Mouse (Mus musculus) midbrain, embryonic 15.5 days (tissue): Measurements from ENCODE around the gene Gm28035. TPM values are rescaled to one million over a fixed set of nuclear protein-coding genes. Genes with fewer than 3 reads are reported as not detected.

Source experiments
- ATAC-seq: fragments of 200-750 bp; cut with Nextera tagmentation; replicated peaks from 2 replicates; pipeline ENCODE4 v1.8.0; 2017; ENCODE audit warnings: moderate TSS enrichment
- H3K27ac ChIP-seq: fragments of 300-500 bp; sonication (generic); 2 replicates; pipeline ENCODE4 v1.5.1; 2015; ENCODE audit warnings: mild to moderate bottlenecking, inconsistent platforms
- H3K27me3 ChIP-seq: fragments of 300-500 bp; sonication (generic); replicated peaks from 2 replicates; pipeline ENCODE4 v1.6.1; 2015; ENCODE audit warnings: inconsistent platforms
- H3K36me3 ChIP-seq: fragments of 300-500 bp; sonication (generic); replicated peaks from 2 replicates; pipeline ENCODE4 v1.6.1; 2015; ENCODE audit warnings: inconsistent platforms
- H3K4me1 ChIP-seq: fragments of 300-500 bp; sonication (generic); 2 replicates; pipeline ENCODE4 v1.6.1; 2015; ENCODE audit warnings: inconsistent platforms
- H3K4me2 ChIP-seq: fragments of 300-500 bp; sonication (generic); 2 replicates; pipeline ENCODE4 v1.6.1; 2015; ENCODE audit warnings: inconsistent platforms, mild to moderate bottlenecking, moderate library complexity
- H3K4me3 ChIP-seq: fragments of 300-500 bp; sonication (generic); 2 replicates; pipeline ENCODE4 v1.5.1; 2015; ENCODE audit warnings: mild to moderate bottlenecking, inconsistent platforms
- H3K9ac ChIP-seq: fragments of 300-500 bp; sonication (generic); 2 replicates; pipeline ENCODE4 v1.6.1; 2015; ENCODE audit warnings: mild to moderate bottlenecking, inconsistent platforms
- H3K9me3 ChIP-seq: fragments of 300-500 bp; sonication (generic); 2 replicates; pipeline ENCODE4 v1.6.1; 2016; ENCODE audit warnings: inconsistent platforms
- WGBS: fragments of 180-500 bp; shearing (Covaris S2); methylation state at CpG from one replicate; pipeline ENCODE4 v1.1.7; 2015; ENCODE audit warnings: mixed read lengths; 5-methylcytosine and 5-hydroxymethylcytosine counted together
- polyA plus RNA-seq: library from polyadenylated mRNA; unstranded; fragments of >200 nt; fragmentation: Nextera tagmentation; extraction: Ambion mirVana; gene quantifications from 2 replicates; pipeline ENCODE4 v1.2.1, GENCODE M21; 2015

The Gm28035 gene
- polyA plus RNA-seq, 1 experiment from 2014 or later: 0.31 TPM

DNA sequence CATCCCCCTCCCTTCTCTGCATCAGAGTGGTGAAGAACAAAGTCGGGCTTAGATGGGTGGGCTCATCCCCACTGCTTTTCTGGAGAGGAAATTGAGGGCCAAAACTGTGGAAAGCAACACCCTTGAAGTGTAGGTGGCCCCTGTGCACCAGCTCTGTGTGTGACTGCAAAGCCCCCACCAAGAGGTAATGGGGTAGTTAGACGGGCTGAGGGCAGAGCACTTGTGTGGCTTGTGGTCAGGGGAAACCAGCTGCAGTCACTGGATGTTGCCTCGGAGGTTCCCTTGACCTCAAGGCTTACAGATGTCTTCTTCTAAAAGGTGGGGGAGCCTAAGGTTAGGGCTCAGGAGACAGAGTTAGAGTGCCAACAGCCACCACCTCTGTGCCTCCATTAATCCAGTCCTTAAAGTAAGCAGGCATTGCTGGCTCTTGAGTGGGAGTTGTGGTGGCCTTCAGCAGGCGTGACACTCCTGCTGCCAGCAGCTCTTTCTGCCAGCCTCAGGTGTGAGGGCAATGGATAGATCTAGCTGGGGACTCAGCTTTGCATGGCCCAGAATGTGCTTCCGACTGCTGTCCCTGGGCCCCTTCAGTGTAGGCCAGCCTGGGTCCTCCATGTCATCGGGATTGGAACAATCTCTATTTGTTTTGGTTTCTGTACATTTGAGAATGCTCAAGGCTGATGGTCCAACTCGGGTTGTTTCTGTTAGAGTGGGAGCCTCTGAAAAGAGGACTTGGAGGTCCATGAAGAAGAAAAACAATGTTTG is 17.5 kb downstream of the Gm28035 start:
- ATAC-seq: no peak
- Histone ChIP-seq H3K4me2 (no peak overlapping the region), H3K36me3 (peaks cover 48% of the 10 kb centered on the region), H3K27ac (no peak overlapping the region), H3K9me3 (no peaks in the 10 kb centered on the region), H3K4me1 (no peaks in the 10 kb centered on the region; the same call in none of the 2 replicates), H3K4me3 (no peak overlapping the region), H3K27me3 (no peaks in the 10 kb centered on the region), H3K9ac (no peak overlapping the region)
- WGBS: 88% methylated on average over 7 of the region's 7 CpGs

DNA sequence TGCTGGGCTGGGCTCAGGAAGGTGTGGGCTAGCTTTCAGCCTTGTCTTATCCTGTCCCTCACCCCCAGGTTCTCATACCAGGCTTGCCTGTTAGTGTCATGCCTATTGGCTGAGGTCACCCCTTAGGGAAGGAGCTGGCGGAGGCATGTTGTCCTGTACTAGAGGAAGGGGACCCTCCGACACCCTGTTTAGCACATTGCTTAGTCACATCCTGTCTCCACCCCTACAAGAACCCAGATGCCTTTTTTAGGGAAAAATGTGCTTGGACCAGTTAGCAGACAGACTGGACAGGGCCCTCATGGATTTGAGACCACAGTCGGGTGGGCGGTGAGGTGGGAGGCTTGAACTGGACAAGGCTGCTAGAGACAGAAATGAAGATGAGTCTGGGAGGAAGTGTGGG is 18.2 kb downstream of the Gm28035 start:
- Histone ChIP-seq H3K4me3 (no peak overlapping the region), H3K9ac (no peak overlapping the region), H3K4me2 (no peak overlapping the region), H3K27me3 (no peaks in the 10 kb centered on the region), H3K4me1 (peaks cover 5% of the 10 kb centered on the region), H3K27ac (no peak overlapping the region), H3K36me3 (peaks cover 55% of the 10 kb centered on the region), H3K9me3 (no peaks in the 10 kb centered on the region)
- ATAC-seq: no peak
- 93% methylated on average over 4 of the region's 4 CpGs for WGBS

DNA sequence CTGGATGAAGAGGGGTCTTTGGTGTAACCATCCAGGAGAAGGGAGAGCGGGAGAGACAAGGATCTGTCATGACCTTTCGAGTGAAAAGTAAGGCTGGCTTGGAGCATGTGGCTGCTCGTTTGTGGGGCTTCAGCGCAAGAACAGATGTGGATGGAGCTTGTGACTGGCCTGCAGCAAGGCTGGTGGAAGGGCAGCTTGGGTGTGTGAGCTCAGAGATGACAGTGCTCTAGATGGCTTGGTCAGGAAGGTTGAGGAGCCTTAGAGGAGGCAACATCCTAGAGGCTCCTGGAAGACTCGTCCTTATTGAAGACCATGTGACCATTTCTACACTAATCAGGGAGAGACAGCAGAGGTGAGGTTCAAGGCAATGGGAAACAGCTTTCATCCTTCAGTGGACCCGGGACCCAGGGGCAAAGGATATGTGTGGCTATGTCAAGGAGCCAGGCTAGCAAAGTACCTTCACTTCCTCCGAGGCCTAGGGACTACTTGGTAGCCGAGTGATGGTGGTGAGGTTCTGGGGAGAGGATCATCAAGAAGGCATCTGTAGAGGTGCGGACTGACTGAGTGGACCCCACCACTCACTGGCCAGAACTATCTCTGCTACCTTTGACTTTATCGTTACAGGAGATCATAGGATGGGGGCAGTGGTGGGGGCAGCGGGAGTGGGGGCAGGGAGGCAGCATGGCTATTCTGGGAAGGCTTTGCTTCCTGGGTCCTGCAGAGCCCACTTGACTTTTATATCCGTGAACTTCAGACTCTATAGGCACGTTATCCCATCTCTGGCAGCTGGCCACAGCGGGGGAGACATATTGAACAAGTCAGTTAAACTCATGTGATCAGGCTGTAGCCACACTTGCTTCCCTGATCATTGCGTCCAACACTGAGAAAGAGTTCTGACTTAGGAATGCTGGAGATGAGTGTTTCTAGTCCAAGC is 19.0 kb downstream of the Gm28035 start:
- H3K4me1 ChIP-seq: peaks cover 5% of the 10 kb centered on the region
- H3K9ac ChIP-seq: no peak overlapping the region
- H3K9me3 ChIP-seq: no peaks in the 10 kb centered on the region
- H3K4me3 ChIP-seq: no peak overlapping the region
- peaks cover 63% of the 10 kb centered on the region for H3K36me3 ChIP-seq
- no peak overlapping the region for H3K27ac ChIP-seq
- WGBS: 89% methylated on average over 15 of the region's 15 CpGs
- H3K27me3 ChIP-seq: no peaks in the 10 kb centered on the region
- no peak overlapping the region for H3K4me2 ChIP-seq
- ATAC-seq: no peak

DNA sequence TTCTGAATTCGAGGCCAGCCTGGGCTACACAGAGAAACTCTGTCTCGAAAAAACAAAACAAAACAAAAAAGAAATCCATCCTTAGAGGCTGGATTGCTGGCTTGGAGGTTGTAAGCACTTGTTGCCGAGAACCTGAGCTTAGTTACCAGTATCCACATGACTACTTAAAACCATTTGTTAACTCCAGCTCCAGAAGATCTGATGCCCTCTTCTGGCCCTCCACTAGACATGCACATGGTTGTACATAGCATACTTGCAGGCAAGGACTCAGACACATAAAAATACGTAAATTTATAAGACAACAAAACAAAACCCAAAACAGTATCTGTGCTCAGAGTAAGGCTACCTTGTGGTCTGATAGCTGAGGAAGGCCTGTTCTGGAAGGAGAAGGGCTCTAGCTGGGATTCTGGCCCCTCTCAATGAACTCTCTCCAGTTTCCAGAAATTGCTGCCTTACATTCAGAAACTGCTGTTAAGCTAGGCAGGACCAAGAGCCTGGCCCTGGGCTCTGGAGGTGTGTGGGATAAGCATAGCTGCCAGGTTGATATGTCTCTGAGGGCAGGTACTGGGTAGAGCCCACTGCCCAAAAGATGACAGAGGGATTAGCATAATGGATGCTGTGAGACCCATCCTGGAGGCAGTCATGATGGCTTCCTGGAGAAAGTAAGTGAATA is 20.8 kb downstream of the Gm28035 start:
- no peak overlapping the region for H3K27ac ChIP-seq
- H3K4me1 ChIP-seq: peaks cover 17% of the 10 kb centered on the region
- H3K36me3 ChIP-seq: peaks cover 53% of the 10 kb centered on the region
- H3K27me3 ChIP-seq: no peaks in the 10 kb centered on the region
- WGBS: 84% methylated on average over 4 of the region's 4 CpGs
- H3K4me3 ChIP-seq: no peak overlapping the region
- no peaks in the 10 kb centered on the region for H3K9me3 ChIP-seq
- H3K4me2 ChIP-seq: no peak overlapping the region
- no peak overlapping the region for H3K9ac ChIP-seq
- no peak for ATAC-seq

DNA sequence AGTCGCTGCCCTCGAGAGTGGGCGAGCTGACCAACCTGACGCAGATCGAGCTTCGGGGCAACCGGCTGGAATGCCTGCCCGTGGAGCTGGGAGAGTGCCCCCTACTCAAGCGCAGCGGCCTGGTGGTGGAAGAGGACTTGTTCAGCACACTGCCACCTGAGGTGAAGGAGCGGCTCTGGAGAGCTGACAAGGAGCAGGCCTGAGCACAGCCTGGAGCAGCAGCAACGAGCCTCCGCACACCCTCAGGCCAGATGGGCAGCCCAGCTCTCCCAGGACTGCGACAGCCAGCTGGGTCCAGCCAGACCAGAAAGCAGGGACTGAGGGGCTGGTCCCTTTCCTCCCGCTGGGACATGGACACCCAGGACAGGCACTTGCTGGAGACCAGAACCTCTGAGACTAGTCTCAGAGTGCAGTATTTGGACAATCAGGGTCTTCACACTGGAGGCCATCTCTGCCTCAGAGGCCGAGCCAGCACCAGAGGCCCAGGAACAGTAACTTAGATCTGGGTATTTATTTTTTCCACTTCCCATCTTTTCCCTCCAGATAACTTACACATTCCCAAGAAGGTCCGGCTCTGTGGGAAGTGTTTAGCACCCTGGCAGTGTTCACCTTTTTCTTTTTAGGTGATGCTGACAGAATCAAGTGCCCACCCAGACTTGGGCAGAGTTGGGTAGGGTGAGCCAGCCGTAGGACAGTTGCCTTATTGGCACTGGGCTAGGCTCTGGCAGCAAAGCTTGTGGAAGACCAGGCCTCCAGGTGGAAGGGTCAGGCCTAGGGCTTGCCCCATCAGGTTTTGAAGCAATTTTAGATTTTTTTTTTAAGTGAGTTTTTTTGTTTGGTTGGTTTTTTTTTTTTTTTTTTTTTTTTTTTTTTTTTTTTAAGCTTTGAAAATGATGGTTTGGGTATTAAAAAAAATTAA is 21.8 kb downstream of the Gm28035 start:
- H3K9me3 ChIP-seq: no peaks in the 10 kb centered on the region
- 90% methylated on average over 18 of the region's 18 CpGs for WGBS
- no peak for ATAC-seq
- peaks cover 43% of the 10 kb centered on the region for H3K36me3 ChIP-seq
- no peak overlapping the region for H3K4me3 ChIP-seq
- peak overlapping the region; percentile 49; the same call in 1 of the 2 replicates for H3K27ac ChIP-seq
- H3K4me1 ChIP-seq: peaks cover 21% of the 10 kb centered on the region
- H3K9ac ChIP-seq: no peak overlapping the region
- no peak overlapping the region for H3K4me2 ChIP-seq
- no peaks in the 10 kb centered on the region for H3K27me3 ChIP-seq

DNA sequence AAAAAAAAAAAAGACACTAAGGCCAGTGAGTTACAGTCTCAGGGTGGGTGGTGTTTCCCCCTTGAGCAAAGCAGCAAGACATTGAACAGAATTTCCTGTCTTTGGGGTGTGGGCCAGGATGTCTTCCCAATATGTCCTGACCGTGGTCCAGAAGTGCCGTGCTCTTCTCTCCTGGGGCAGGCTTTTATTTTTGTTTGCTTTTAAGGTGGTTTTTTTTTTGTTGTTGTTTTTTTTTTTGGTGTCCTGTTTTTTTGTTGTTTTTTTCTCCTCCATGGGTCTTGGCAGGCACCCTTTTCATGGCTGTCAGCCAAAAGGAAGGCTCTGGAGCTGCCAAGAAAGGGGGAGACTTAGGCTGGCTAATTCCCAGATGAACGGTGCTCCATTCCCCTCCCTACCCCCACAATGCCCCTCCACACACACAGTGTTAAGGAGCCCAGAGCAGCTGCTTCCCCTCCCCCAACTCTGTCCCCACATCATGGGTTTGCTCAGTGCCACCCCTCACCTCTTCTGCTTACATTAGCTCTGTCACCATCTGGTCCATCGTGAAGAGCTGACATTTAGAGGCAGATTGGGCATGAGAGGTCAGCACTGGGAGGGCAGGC is 22.6 kb downstream of the Gm28035 start:
- H3K36me3 ChIP-seq: peaks cover 35% of the 10 kb centered on the region
- no peak overlapping the region for H3K4me3 ChIP-seq
- peaks cover 21% of the 10 kb centered on the region for H3K4me1 ChIP-seq
- no peak overlapping the region for H3K9ac ChIP-seq
- peak overlapping the region; percentile 45; the same call in 1 of the 2 replicates for H3K27ac ChIP-seq
- no peaks in the 10 kb centered on the region for H3K9me3 ChIP-seq
- 50% methylated on average over 4 of the region's 4 CpGs for WGBS
- no peaks in the 10 kb centered on the region for H3K27me3 ChIP-seq
- peak; percentile 59; the same call in 1 of the 2 replicates for ATAC-seq
- no peak overlapping the region for H3K4me2 ChIP-seq

DNA sequence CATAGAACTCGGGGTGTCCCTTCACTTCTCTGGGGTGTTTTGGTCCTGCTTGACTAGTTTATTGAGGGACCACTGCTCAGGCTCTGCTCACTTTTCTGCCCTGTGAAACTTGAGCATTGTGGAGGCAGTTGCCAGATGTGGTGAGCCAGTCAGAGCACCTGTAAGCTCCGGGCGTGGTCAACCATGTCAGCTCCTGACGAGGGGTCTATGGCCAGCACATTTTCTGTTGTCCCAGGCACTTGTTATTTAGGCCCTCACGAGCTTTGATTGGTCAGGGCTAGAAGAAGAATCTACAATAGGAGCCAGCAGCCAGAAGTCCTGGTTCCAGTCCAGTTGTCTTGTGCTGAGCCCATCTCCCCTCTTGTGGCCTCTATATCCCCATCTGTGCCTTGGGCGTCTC is 23.4 kb downstream of the Gm28035 start:
- 94% methylated on average over 6 of the region's 6 CpGs for WGBS
- Histone ChIP-seq H3K4me2 (no peak overlapping the region), H3K36me3 (peaks cover 34% of the 10 kb centered on the region), H3K9ac (no peak overlapping the region), H3K4me3 (no peak overlapping the region), H3K27ac (no peak overlapping the region), H3K9me3 (no peaks in the 10 kb centered on the region), H3K27me3 (no peaks in the 10 kb centered on the region), H3K4me1 (peaks cover 21% of the 10 kb centered on the region)
- ATAC-seq: no peak

DNA sequence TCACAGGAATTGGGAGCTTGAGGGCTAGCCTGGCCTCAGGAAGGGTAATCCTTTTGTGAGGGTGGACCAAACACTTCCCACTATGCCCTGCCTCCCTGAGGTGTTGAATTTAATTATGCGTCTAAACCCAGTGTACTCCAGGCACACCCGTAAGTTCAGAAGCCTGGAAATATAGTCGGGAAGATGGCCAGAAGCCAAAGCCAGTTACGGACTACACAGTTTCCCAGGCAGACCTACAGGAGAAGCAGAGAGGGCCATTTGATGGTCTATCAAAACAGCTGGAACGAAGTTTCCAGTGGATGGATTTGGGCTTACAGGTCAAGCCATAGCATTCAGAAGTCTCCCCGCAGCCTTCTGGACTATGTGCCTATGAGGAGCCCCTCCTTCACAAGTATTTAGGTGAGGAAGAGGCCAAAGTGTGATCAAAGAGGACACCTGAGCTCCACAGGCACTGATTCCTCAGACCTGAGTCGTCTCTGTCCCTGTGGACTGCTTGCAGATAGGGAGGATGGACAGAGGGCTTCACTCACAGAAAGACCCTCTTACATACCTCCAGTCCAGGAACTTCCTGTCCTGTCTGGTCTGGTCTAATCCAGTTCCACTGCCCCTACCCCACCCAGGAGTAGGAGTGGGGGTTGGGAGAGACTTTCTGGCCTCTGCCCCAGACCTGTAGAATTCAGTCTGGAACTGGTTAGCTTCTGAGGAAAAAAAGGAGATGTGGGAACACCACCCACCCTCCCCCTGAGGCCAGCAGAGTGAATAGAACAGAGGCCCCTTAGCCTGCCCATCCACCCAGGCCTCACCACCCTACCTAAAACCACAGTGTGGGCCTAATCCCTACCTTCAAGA is 24.5 kb downstream of the Gm28035 start:
- Histone ChIP-seq H3K4me3 (no peak overlapping the region), H3K4me2 (no peak overlapping the region), H3K9me3 (no peaks in the 10 kb centered on the region), H3K9ac (no peak overlapping the region), H3K4me1 (peaks cover 21% of the 10 kb centered on the region), H3K27me3 (no peaks in the 10 kb centered on the region), H3K36me3 (peaks cover 27% of the 10 kb centered on the region), H3K27ac (peak overlapping the region; percentile 66; the same call in 1 of the 2 replicates)
- 76% methylated on average over 7 of the region's 7 CpGs for WGBS
- no peak for ATAC-seq

DNA sequence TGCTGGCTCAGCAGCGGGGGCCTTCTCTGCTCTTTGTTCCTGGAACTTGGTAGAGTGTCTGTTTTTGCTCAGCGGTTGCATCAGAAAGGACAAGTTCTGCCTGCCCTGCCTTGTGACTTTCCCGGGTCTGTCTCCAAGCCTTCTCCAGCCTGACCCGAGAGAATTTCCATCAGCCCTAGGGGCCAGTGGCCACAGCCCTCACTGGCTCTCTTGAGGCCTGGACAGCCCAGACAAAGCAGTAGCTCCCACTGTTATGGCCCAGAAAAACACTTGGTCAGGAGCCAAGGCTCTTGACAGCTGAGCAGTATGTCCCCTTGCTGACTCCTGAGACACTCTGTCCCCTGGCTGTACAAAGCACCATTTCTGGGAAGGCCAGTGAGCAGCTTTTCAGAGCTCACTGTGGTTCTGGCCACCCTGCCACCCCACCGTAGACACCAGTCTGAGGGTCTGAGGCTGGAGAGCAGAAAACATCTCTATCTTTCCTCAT is 25.4 kb downstream of the Gm28035 start, which contains the start of gene Phyhd1:
Gene Phyhd1, plus strand, starts transcription at position 437 of the 487 bp plus-strand sequence.
- Histone ChIP-seq H3K36me3 (peaks cover 27% of the 10 kb centered on the region), H3K4me2 (no peak within 1 kb of the TSS), H3K4me1 (peaks cover 21% of the 10 kb centered on the region), H3K9me3 (no peaks in the 10 kb centered on the region), H3K27me3 (no peaks in the 10 kb centered on the region), H3K4me3 (no peak within 1 kb of the TSS), H3K9ac (no peak within 1 kb of the TSS; the same call in 1 of the 2 replicates), H3K27ac (peak within 1 kb of the TSS; percentile 66)
- WGBS: 29% methylated on average over 5 of the region's 5 CpGs
- no peak for ATAC-seq

DNA sequence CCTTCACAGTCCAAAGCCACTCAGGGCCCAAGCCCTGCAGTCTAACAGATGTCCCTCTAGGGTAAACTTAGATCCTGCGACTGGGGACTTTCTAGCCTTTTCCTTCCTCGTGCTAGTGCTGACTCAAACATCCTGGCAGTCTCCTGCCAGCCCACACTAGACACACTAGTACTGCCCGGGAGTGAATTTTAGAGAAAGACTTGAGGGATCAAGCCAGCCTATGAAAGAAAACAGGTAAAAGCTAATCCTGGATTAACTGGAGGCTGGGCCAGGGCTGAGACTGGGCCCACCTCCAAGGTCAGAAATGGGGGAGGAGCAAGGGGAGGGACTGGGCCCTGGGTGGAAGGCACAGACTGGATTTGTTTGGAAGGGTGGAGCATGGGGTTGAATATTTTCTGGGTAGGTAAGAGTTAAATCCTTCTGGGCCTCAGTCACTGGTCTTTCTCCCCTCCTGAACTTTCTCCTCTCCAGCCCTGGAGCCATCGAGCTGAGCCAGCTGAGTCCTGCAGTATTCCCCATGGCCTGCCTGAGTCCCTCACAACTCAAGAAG is 26.1 kb downstream of the Gm28035 start:
- Histone ChIP-seq H3K27ac (peak overlapping the region; percentile 66), H3K9me3 (no peaks in the 10 kb centered on the region), H3K27me3 (no peaks in the 10 kb centered on the region), H3K4me1 (peaks cover 21% of the 10 kb centered on the region), H3K36me3 (peaks cover 23% of the 10 kb centered on the region), H3K9ac (no peak overlapping the region; the same call in 1 of the 2 replicates), H3K4me2 (no peak overlapping the region), H3K4me3 (no peak overlapping the region)
- WGBS: 3% methylated on average over 4 of the region's 4 CpGs
- ATAC-seq: no peak
